Mouse (Mus musculus) lung, postnatal 0 days (tissue): ENCODE data around the gene Neurl2. TPM values are rescaled to one million over a fixed set of nuclear protein-coding genes. Genes with fewer than 3 reads are reported as not detected.
"Not testable (repeated sequence)": the region's sequence is repeated elsewhere in the genome, so short reads cannot be mapped to it uniquely, and the experiment has no call there.

Experiments used
- ATAC-seq: fragments of 200-750 bp; cut with Nextera tagmentation; 2 replicates; pipeline ENCODE4 v1.8.0; 2017; ENCODE audit warnings: moderate library complexity
- DNase-seq: peaks from one replicate; pipeline ENCODE4 v3.0.0-alpha.2; 2016; ENCODE audit warnings: low spot score
- H3K27ac ChIP-seq: fragments of 300-500 bp; sonication (generic); 2 replicates; pipeline ENCODE4 v1.5.1; 2014; ENCODE audit warnings: antibody characterized with exemption, mild to moderate bottlenecking, low read length, mixed read lengths
- H3K27me3 ChIP-seq: fragments of 300-500 bp; sonication (generic); replicated peaks from 2 replicates; pipeline ENCODE4 v1.6.1; 2014; ENCODE audit warnings: low read length, mixed read lengths; ENCODE audit not compliant: insufficient read depth
- H3K36me3 ChIP-seq: fragments of 300-500 bp; sonication (generic); 2 replicates; pipeline ENCODE4 v1.6.1; 2014; ENCODE audit warnings: low read length, mixed read lengths; ENCODE audit not compliant: insufficient read depth
- H3K4me1 ChIP-seq: fragments of 300-500 bp; sonication (generic); 2 replicates; pipeline ENCODE4 v1.6.1; 2014; ENCODE audit warnings: antibody characterized with exemption, low read depth, low read length, mixed read lengths; ENCODE audit not compliant: insufficient read depth
- H3K4me2 ChIP-seq: fragments of 300-500 bp; sonication (generic); replicated peaks from 2 replicates; pipeline ENCODE4 v1.6.1; 2014; ENCODE audit warnings: low read depth, mild to moderate bottlenecking, low read length, moderate library complexity, mixed read lengths
- H3K4me3 ChIP-seq: fragments of 300-500 bp; sonication (generic); 2 replicates; pipeline ENCODE4 v1.5.1; 2014; ENCODE audit warnings: low read depth, low read length
- H3K9ac ChIP-seq: fragments of 300-500 bp; sonication (generic); replicated peaks from 2 replicates; pipeline ENCODE4 v1.6.1; 2014; ENCODE audit warnings: low read depth, mild to moderate bottlenecking
- H3K9me3 ChIP-seq: fragments of 300-500 bp; sonication (generic); 2 replicates; pipeline ENCODE4 v1.6.1; 2016; ENCODE audit warnings: low read length, mixed read lengths
- CTCF ChIP-seq: IDR thresholded peaks from 2 replicates; pipeline ENCODE4 v1.5.1; 2016; ENCODE audit warnings: antibody characterized with exemption, mild to moderate bottlenecking
- EP300 ChIP-seq: IDR thresholded peaks from 2 replicates; pipeline ENCODE4 v1.6.1; 2016; ENCODE audit warnings: antibody characterized with exemption, mild to moderate bottlenecking, control low read depth
- WGBS: fragments of 180-500 bp; shearing (Covaris S2); extraction: QIAGEN DNeasy Blood & Tissue Kit; methylation state at CpG from one replicate; pipeline ENCODE4 v1.1.7; 2014; 5-methylcytosine and 5-hydroxymethylcytosine counted together
- polyA plus RNA-seq: library from polyadenylated mRNA; unstranded; fragments of >200 nt; fragmentation: Nextera tagmentation; extraction: Ambion mirVana; gene quantifications from 2 replicates; pipeline ENCODE4 v1.2.1, GENCODE M21; 2015

The Neurl2 gene
- polyA plus RNA-seq, 1 experiment from 2014 or later, result 5.4 TPM

DNA sequence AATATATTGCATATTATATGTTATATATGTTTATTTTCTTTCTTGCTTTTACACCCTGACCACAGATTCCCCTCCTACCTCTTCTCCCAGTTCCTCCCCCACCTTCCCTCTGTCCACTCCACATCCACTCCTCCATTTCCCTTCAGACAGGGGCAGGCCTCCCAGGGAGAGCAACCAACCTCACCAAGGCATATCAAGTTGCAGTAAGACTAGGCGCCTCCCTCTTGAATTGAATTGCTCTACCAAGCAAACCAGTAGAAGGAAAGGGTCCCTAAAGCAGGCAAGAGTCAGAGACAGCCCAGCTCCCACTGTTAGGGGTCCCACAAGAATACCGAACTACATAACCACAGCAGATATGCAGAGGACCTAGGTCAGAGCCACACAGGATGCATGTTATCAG, 25.9 kb upstream of the Neurl2 start:
- no peak overlapping the region for H3K4me2 ChIP-seq
- DNase-seq, result no peak
- no peak overlapping the region for H3K9ac ChIP-seq
- no peaks in the 10 kb centered on the region for H3K36me3 ChIP-seq
- ATAC-seq, result no peak
- TF ChIP-seq EP300, result no peak
- no peak for TF ChIP-seq CTCF
- 49% methylated on average over 2 of the region's 2 CpGs for WGBS
- H3K9me3 ChIP-seq, result no peaks in the 10 kb centered on the region
- H3K4me1 ChIP-seq, result peaks cover 33% of the 10 kb centered on the region
- H3K27me3 ChIP-seq, result no peaks in the 10 kb centered on the region
- H3K27ac ChIP-seq, result no peak overlapping the region
- H3K4me3 ChIP-seq, result no peak overlapping the region

DNA sequence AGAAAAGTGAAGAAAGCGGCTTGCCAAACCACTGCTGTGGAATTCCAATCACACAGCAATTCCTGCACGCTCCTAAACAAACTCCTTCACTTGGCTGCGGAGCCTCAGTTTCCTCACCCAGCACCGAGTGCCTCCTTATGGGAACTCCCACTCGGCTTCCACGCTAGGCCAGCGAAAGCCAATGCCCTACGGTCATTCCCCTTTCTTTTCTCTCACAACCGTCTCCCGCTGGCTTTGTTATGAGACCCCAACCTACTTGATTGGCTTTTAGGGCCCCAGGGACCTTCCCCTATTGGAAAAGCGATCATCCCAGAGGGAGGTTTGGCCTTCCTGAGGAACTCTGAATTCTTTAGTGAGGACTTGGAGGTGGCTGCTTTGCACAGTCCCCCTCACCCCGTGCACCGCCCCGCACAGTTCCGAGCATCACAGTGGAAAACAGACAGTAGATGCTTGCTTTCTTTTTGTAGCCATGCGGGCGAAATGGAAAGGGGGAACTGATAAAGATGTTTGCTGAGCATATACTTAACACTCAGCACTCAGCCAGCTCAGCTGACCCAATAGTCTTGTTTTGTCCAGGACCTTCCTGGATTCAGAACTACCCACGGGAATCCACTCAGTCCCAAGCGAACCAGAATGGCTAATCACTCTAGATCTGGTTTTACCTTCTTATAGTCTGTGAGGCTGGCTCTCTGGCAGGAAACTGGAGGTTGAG, 24.7 kb upstream of the Neurl2 start:
- peak overlapping the region; percentile 48 for H3K4me3 ChIP-seq
- peak overlapping the region; percentile 35 for H3K27ac ChIP-seq
- H3K4me2 ChIP-seq, result peak overlapping the region; percentile 85
- H3K4me1 ChIP-seq, result peaks cover 33% of the 10 kb centered on the region
- WGBS, result 17% methylated on average over 19 of the region's 19 CpGs
- ATAC-seq (no peak), DNase-seq (no peak)
- no peak overlapping the region for H3K9ac ChIP-seq
- no peaks in the 10 kb centered on the region for H3K36me3 ChIP-seq
- TF ChIP-seq CTCF (no peak), EP300 (no peak)
- no peaks in the 10 kb centered on the region for H3K27me3 ChIP-seq
- H3K9me3 ChIP-seq, result no peaks in the 10 kb centered on the region

DNA sequence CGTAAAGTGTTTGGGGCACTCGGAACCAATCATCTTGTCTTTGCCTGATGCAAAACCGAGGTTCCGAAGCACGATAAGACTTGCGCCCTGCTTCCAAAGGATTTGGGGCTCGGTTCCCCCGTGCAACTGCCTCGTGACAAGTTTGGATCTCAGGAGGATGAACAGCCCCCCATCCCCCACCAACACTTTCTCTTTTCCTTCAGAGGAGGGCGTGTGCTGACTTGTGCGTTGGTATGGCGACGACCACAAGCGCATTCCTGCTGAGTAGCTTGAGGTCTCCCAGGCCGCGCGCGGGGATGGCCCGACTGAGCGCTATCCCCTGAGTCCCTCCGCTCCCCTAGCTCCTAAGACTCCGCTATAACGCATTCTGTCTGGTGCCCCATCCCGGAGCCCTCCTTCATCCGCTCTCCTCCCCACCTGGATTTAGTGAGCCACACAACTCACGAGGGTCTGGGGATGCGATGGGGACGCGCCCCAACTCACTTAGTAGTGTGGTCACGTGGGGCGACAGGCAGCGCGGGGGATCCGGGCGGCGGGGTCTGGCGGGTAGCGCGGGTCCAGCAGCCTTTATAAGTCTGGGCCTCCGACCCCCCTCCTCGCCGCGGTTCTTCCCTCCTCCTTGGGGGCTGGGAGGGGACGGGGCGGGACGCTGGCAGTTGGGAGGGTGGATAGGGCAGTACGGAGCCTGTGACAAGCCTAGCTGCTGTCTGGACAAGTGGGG, 24.0 kb upstream of the Neurl2 start, which contains the start of gene Pltp:
Gene Pltp (minus strand): TSS at position 611 of the 721 bp plus-strand sequence.
- H3K9me3 ChIP-seq, result no peaks in the 10 kb centered on the region
- peak within 1 kb of the TSS; percentile 85 for H3K4me2 ChIP-seq
- under 1% methylated on average over 44 of the region's 47 CpGs for WGBS
- DNase-seq (peak; percentile 75), ATAC-seq (peak; percentile 66)
- peaks cover 28% of the 10 kb centered on the region for H3K4me1 ChIP-seq
- TF ChIP-seq EP300 (no peak), CTCF (no peak)
- H3K36me3 ChIP-seq, result no peaks in the 10 kb centered on the region
- peak within 1 kb of the TSS; percentile 24; the same call in 1 of the 2 replicates for H3K9ac ChIP-seq
- peak within 1 kb of the TSS; percentile 48 for H3K4me3 ChIP-seq
- no peaks in the 10 kb centered on the region for H3K27me3 ChIP-seq
- H3K27ac ChIP-seq, result peak within 1 kb of the TSS; percentile 35

DNA sequence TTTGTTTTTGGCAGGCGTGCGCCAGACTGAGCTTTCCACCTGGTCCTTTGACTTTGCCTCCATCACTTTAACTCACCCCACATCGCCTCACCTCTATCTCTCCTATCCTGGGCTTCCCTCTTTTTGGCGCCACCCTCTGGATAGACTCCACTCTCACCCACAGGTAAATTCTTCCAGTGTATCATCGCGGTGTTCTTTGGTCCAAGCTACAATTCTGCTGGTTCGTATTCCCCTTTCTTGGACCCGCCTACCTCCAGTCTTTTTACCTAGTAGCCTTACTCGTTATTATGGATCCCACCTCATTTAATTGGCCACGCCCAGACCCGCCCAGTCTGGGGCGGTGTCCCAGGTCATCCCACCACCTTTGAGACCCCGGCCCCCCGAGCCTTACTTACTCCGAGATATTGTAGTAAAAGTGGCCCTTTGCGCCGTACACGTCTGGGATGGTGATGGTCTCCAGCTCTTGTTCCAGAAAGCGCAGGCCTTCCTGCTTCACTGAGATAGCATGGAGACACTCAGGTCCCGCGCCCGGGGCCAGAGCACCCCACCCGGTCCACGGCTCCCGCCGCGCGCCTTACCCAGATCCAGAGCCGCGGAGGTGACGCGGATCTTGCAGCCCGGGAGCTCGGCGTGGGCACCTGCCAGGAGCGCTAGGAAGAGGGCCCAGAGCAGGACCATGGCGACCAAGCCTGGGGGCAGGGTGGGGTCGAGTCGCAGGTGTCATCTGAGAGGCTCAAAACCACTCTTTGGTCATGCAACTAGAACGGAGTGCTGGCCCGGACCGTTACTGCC, 23.2 kb upstream of the Neurl2 start:
- Histone ChIP-seq H3K27me3 (no peaks in the 10 kb centered on the region), H3K9ac (peak overlapping the region; percentile 24; the same call in 1 of the 2 replicates), H3K36me3 (no peaks in the 10 kb centered on the region; the same call in 1 of the 2 replicates), H3K27ac (peak overlapping the region; percentile 35; the same call in 1 of the 2 replicates), H3K4me1 (peaks cover 26% of the 10 kb centered on the region), H3K4me3 (peak overlapping the region; percentile 48), H3K4me2 (peak overlapping the region; percentile 85), H3K9me3 (no peaks in the 10 kb centered on the region)
- ATAC-seq (0 out of 2 replicates have a peak, but pooled peaks have one; percentile 2), DNase-seq (no peak)
- TF ChIP-seq EP300, result no peak
- peak; percentile 25 for TF ChIP-seq CTCF
- WGBS, result 2% methylated on average over 36 of the region's 42 CpGs

DNA sequence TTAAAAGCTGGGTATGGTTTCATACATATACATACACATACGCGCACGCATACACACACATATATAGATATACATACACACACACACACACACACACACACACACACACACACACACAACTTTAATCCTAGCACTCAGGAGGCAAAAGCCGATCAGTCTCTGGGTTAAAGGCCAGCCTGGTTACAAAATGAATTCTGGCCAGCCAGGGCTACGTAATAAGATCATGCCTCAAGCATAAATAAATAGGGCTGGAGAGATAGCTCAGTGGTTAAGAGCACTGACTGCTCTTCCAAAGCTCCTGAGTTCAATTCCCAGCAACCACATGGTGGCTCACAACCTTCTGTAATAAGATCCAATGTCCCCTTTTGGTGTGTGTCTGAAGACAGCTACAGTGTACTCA, 22.3 kb upstream of the Neurl2 start:
- not testable (repeated sequence) for H3K9ac ChIP-seq, H3K9me3 ChIP-seq, H3K27ac ChIP-seq, H3K4me3 ChIP-seq, DNase-seq, H3K36me3 ChIP-seq, ATAC-seq, H3K27me3 ChIP-seq
- WGBS, result 74% methylated on average over 5 of the region's 5 CpGs
- Histone ChIP-seq H3K4me1 (peaks cover 17% of the 10 kb centered on the region), H3K4me2 (peak overlapping the region; percentile 85; the same call in 1 of the 2 replicates)
- TF ChIP-seq CTCF, result 0 out of 2 replicates have a peak, but pooled peaks have one; percentile 5

DNA sequence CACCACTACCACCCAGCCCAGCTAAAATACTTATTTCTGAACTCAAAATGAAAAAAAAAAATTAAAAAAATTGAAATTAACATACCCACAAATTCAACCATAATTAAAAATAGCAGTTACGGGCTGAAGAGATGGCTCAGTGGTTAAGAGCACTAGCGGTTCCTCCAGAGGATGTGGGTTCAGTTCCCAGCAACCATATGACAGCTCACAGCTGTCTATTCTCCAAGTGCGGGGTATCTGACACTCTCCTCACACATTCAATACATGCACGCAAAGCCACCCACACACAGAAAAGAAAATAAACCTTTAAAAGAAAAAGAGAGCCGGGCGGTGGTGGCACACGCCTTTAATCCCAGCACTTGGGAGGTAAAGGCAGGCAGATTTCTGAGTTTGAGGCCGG, 16.8 kb upstream of the Neurl2 start:
- whole genome bisulfite sequencing, result 60% methylated on average over 8 of the region's 8 CpGs
- H3K4me3 ChIP-seq, result no peak overlapping the region
- ATAC-seq, result no peak

More for the DNA sequence above, 16.8 kb upstream of the Neurl2 start:
- Histone ChIP-seq H3K9ac (no peak overlapping the region), H3K36me3 (no peaks in the 10 kb centered on the region; the same call in 1 of the 2 replicates), H3K27me3 (no peaks in the 10 kb centered on the region), H3K4me1 (peaks cover 4% of the 10 kb centered on the region; the same call in 1 of the 2 replicates), H3K27ac (no peak overlapping the region), H3K4me2 (no peak overlapping the region), H3K9me3 (no peaks in the 10 kb centered on the region)
- DNase-seq, result no peak
- TF ChIP-seq EP300 (no peak), CTCF (no peak)
